Mouse (Mus musculus): ENCODE data around the gene Zfyve27.

DNA sequence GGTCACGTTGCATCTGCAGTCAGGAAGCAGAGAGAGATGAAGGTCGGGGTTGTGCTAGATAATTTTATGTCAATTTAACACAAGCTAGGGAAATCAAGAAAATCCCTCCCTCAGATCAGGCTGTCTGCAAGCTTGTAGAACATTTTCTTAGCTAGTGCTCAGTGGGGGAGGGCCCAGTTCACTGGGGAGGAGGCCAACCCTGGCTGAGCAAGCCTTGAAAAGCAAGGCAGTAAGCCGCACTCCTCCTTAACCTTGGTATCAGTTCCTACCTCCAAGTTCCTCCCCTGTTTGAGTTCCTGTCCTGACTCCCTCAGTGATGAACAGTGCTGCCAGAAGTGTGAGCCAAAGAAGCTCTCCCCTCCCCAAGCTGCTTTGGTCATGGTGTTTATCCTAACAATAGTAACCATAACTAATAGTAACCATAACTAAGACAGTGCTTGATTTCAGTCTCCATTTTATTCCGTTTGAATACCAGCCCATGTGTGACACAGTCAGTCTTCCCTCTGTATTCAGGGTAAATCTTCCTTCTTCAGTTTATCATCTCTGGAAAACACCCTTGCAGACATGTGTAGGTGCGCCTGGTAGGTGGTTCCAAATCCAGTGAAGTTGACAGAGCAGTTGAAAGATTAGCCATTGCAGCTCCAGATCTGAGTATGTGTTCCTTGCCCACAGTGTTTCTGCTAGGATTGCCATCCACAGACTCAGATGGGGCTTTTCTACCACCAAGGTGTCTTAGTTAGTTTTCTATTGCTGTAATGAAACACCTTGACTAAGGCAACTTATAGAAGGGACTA is 23.8 kb upstream of the Zfyve27 start:
- no peak for TF ChIP-seq CTCF (IDR thresholded peaks at IDR 0.05; ENCODE audit: low read depth)
- no peak for TF ChIP-seq EP300 (optimal IDR thresholded peaks at IDR 0.05)

Data from stomach, postnatal 0 days (tissue).